Mouse (Mus musculus): ENCODE measurements at regions not wholly inside any gene's neighbourhood (a gene's known extent, or its start where the extent isn't known, plus 50 kb on each side); places are given as distances from the start of the nearest gene placed in this dataset.
"Not testable (repeated sequence)": the region's sequence is repeated elsewhere in the genome, so short reads cannot be mapped to it uniquely, and the experiment has no call there.

- peak; percentile 40 for DNase-seq
Measured at GRCm38 (mm10) chr8:26768474-26769229, 208.5 kb upstream of the Zfp703 start.

GRCm38 (mm10) chr8:26770424-26770886 lies 206.7 kb upstream of the Zfp703 start:
- no peak for DNase-seq

DNA sequence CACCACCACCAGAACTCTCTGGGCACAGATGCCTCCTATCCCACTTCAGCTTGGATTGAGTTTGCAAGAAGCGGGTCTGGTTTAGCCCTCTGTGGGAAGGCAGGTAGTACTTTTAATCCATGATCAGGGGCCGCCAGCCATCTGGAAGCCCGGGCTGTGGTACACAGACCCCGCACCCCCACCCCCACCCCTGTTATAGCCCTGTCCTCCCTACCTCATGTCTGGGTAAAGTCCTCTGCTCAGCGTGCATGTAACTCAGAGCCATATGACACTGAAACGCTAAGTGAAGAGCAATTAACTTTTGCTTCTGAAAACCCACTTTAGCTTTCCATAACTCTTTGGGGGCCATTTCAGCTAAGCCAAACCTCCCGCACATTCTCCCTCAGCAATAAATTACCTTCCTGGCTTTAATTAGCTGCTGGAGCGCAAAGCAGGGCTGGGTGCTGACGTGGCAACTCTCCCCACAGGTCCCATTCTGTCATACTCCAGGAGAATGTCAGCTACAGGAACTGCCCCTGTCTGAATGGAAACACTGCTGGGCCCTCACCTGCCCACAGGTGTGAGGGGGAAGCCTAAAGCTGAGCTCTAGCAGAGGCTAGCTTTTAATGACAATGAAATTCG lies 198.1 kb upstream of the Zfp703 start:
- no peak for DNase-seq

- peak; percentile 90 for DNase-seq
Measured at GRCm38 (mm10) chr8:26780515-26780914, 196.6 kb upstream of the Zfp703 start.

DNA sequence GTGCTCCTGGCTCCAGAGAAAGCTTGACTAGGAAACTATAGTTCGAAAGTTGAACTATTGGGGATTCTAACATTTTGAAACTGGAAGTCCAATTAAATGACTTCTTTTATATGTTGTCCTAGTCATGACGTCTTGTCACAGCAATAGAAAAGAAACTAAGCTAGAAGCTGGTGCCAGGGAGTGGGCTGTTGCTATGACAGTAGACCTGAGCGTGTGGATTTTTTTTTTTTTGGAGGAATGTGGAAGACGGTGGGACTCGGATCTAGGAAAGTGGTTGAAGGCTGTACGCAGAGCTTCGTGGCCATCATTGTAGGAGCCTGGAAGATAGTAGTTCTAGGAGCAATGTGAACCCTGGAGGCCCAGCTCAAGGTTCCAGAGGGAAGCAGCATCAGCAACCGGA lies 194.2 kb upstream of the Zfp703 start:
- not testable (repeated sequence) for DNase-seq

DNA sequence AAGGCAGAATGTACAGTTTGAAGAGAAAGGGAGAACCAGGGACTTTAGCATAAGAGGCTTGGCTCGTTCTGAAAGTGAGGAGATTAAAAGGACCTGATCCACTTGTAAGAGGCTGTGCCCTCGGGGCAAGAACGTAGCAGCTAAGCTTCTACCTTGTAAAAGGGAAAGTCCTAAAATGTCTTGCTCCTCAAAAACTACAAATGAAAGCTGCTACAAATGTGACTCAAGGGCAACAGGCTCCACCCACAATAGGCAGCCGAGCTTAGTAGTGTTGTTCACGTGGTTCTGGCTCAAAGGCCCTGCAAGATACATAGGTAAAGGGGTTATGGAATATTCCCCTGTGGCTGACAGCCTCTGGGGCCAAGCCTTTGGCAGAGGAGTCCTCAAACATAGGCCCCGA lies 192.7 kb upstream of the Zfp703 start:
- DNase-seq: no peak

DNA sequence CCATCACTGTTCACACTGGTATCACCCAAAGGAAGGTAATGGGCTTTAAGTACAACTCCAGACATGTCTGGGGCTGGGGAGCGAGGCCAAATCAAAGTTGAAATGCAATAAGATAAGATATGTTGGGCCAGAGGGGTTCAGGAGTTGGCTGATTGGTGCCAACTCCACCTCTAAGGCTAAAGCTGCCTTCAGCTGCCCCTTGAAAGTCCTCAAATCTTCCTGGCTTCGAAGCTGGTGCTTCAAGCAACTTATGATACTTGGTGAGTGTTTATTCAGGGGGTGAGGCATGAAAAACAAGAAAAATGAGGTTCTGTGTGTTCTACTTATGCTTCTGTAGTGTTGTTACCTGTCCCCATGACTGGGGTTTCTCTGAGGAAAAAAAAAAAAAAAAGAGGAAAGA lies 185.3 kb upstream of the Zfp703 start:
- DNase-seq: no peak

DNA sequence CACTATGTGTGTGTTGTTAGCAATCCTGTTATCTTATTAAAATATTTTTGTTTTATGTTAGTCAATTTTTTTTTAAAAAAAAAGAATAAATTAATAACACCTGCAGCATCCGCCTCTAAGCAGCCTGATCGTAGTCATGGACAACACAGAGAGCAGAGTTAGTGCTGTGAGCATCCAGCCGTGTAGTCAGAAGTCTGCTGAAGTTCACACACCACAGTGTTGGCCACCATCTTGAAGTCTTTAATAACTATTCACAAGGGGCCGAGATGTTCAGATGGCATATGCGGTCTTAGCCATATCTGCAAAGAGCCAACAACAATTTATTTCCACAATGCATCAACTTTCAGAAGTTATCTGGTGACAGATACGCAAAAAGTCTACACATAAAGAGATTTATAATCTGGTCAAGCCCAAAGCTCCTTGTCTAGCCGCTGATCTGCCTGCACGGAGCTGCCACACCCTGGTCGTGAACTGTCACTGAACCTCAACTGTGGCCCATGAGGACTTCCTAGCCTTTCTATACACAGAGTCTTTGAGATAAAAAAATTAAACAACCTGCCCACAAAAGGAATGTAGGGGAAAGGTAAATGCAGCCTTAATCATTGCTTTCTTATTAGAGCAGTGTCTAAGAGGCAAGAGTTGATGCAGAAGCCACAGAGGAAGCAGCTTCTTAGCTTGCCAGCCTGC lies 183.4 kb upstream of the Zfp703 start:
- no peak for DNase-seq

GRCm38 (mm10) chr8:26794411-26794810 lies 182.7 kb upstream of the Zfp703 start:
- DNase-seq: no peak

- DNase-seq: no peak
Measured at GRCm38 (mm10) chr8:26795616-26796015, 181.5 kb upstream of the Zfp703 start.

GRCm38 (mm10) chr8:26799814-26800213 lies 177.3 kb upstream of the Zfp703 start:
- no peak for DNase-seq

DNA sequence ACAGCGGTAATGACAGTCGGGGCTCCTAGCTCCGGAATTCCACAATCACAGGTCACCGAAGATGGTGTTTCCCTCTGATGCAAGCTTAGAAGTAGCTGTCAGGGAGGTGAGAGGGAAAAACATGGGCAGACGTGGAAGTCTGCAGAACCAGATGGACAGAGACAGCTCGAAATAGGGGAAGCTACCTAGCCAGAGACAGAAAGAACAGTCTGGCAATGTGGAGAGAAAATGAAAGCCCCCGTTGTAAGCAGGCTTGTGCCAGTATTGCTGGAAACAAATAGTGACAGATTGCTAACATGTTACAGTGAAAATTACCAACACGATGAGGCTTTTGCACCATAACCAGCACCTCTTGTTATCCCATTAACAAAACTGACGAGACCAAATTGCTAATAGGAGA lies 173.0 kb upstream of the Zfp703 start:
- DNase-seq: no peak

- DNase-seq: no peak
Measured at GRCm38 (mm10) chr8:26804901-26805341, 172.2 kb upstream of the Zfp703 start.

DNA sequence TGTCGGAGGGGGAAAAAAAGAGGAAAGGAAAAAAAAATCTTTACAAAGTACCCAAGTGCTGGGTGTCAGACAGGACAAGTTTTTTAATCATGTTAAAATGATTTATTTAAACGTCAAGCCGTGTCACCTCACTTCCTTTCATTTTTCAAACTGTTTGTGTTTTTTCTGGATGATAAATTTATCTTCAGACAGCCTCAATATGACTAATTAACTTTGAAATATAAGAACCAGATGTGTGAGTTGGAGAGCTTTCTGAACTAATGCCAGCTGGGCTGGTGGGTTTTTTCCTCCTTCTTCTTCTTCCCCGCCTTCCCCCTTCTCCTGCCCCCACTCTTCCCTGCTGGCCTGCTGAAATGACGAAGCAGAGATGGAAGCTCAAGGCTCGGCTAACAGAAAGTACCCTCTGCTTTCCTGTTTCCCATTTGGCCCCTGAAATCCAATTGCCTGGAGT lies 171.7 kb upstream of the Zfp703 start:
- no peak for DNase-seq

- DNase-seq: peak; percentile 48
Measured at GRCm38 (mm10) chr8:26808111-26808651, 168.9 kb upstream of the Zfp703 start.

- DNase-seq: peak; percentile 43
Measured at GRCm38 (mm10) chr8:26808771-26809170, 168.4 kb upstream of the Zfp703 start.

GRCm38 (mm10) chr8:26809943-26810342 lies 167.2 kb upstream of the Zfp703 start:
- no peak for DNase-seq

DNA sequence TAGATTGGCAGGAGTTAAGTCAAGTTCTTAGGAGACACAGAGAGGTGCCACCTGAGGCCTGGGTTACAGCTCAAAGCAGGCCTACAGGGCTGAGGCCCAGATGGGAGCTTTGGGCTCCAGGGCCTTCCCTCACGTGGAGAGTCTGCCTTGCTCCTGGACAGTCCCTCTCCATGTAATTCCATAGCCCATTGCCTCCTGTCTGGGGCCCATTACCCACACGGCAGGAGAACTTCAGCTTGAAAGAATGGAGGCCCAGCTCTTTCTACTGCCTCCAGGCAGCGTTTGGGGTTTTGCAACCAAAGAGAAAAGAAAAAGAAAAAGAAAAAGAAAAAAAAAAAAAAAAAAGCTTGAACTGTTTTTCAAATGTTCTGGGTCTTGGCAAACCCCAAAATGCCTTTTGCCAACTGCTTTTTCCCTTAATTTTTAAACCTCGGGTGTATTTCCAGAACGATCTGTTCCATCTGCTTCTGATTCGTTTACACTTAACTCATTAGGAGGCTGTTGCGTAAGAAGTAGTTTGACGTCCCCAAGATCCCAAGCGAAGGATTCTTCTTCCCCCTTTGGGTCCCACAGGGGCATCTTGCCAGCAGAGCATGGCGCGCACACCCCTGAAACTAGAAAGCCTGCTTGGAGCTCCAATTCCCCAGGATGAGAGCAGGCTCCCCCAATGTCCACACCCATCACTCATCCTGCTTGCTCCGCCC lies 165.4 kb upstream of the Zfp703 start:
- no peak for DNase-seq

GRCm38 (mm10) chr8:26813198-26813815 lies 163.8 kb upstream of the Zfp703 start:
- DNase-seq: no peak

DNA sequence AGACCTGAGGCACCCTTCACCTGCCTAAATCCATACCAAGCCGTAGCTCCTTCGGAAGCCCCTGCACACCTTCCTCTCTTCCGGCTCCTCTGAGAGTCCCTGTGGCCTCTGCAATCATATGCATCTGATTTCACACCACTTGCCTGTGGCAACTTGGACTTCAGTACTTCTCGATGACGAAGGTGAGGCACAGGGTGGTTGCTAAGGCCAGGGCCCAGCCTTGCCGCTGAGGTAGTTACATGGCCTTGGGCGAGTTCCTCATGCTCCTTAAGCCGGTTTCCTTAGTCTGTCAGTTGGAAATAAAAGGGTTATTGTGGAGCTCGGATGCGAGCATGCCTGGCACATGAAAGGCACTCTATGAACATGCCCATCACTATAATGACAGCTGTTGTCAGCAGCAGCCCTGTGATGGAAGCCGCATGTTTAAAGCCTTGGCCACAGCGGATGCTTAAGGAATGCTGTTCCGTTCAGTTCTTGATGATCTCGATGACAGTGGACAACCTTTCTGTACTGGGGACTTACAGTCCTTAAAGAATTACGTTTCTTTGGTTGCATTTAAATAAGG lies 162.0 kb upstream of the Zfp703 start:
- DNase-seq: no peak

GRCm38 (mm10) chr8:26816977-26817376 lies 160.1 kb upstream of the Zfp703 start:
- DNase-seq: peak; percentile 80

All from right cerebral cortex, adult 18-20 months (tissue).